Mouse (Mus musculus): ENCODE results near the gene Gm15737. TPM values are rescaled to one million over a fixed set of nuclear protein-coding genes. Genes with fewer than 3 reads are reported as not detected.

Gene Gm15737
- polyA plus RNA-seq, 1 experiment from 2014 or later, result 0.03 TPM

DNA sequence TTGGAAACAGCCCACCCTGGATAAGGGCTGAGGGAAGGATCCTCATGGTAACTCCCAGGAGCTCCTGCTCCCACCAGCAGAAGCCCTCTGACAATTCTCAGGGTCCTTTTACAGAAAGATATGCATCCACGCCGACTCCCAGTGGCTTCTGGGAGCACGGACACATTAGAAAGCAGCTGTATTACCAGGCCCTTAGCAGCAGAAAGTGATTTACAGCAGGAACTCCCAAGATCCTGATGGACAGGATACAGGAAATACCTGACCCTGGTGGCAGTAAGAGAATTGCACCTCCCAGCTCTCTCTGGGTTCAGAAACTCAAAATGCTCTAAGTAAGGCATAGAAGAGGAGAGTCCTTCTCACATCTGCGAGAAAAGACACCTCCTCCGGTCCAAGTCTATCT lies 59.1 kb downstream of the Gm15737 start:
- 91% methylated on average over 5 of the region's 5 CpGs for WGBS
- Histone ChIP-seq H3K4me3 (no peak overlapping the region), H3K9me3 (no peaks in the 10 kb centered on the region), H3K27ac (no peak overlapping the region), H3K4me1 (replicated peaks) (no peaks in the 10 kb centered on the region), H3K36me3 (no peaks in the 10 kb centered on the region), H3K27me3 (ENCODE audit: insufficient read depth, poor library complexity, severe bottlenecking) (no peaks in the 10 kb centered on the region)
- no peak for DNase-seq (ENCODE audit: low spot score)

Other genes starting within 250 kb of the Gm15737 start
- gene Prickle2, start 163.2 kb upstream of the Gm15737 start, polyA plus RNA-seq (2016; fragmentation: Nextera tagmentation; extraction: Ambion mirVana), result 4.9 and 8.4 TPM in 2 replicates
- gene A730049H05Rik, start 52.9 kb upstream of the Gm15737 start, polyA plus RNA-seq (2016; fragmentation: Nextera tagmentation; extraction: Ambion mirVana), result 0.30 and 0.90 TPM in 2 replicates
- 2.1 and 2.3 TPM in 2 replicates for gene Adamts9, start 74.1 kb downstream of the Gm15737 start, polyA plus RNA-seq (2016; fragmentation: Nextera tagmentation; extraction: Ambion mirVana)

All from hindbrain, embryonic 10.5 days (tissue).